Mouse (Mus musculus) lung, embryonic 14.5 days (tissue): ENCODE results near the gene Mettl1. TPM values are rescaled to one million over a fixed set of nuclear protein-coding genes. Genes with fewer than 3 reads are reported as not detected.
"Not testable (repeated sequence)": the region's sequence is repeated elsewhere in the genome, so short reads cannot be mapped to it uniquely, and the experiment has no call there.

Experiments used
- ATAC-seq: fragments of 200-750 bp; cut with Nextera tagmentation; 2 replicates; pipeline ENCODE4 v1.8.0; 2017; ENCODE audit warnings: mild to moderate bottlenecking, moderate TSS enrichment, moderate library complexity; ENCODE audit not compliant: insufficient read depth
- DNase-seq: peaks from one replicate; pipeline ENCODE4 v3.0.0-alpha.2; 2015
- H3K27ac ChIP-seq: fragments of 300-500 bp; sonication (generic); 2 replicates; pipeline ENCODE4 v1.5.1; 2014; ENCODE audit warnings: low read depth, mild to moderate bottlenecking, moderate library complexity
- H3K27me3 ChIP-seq: fragments of 300-500 bp; sonication (generic); 2 replicates; pipeline ENCODE4 v1.6.1; 2014; ENCODE audit warnings: low read length, control low read depth; ENCODE audit not compliant: insufficient read depth
- H3K36me3 ChIP-seq: fragments of 300-500 bp; sonication (generic); 2 replicates; pipeline ENCODE4 v1.6.1; 2014; ENCODE audit warnings: control low read depth; ENCODE audit not compliant: insufficient read depth
- H3K4me1 ChIP-seq: fragments of 300-500 bp; sonication (generic); 2 replicates; pipeline ENCODE4 v1.6.1; 2014; ENCODE audit warnings: antibody characterized with exemption, control low read depth; ENCODE audit not compliant: insufficient read depth
- H3K4me2 ChIP-seq: fragments of 300-500 bp; sonication (generic); 2 replicates; pipeline ENCODE4 v1.6.1; 2014; ENCODE audit warnings: mild to moderate bottlenecking
- H3K4me3 ChIP-seq: fragments of 300-500 bp; sonication (generic); 2 replicates; pipeline ENCODE4 v1.5.1; 2014; ENCODE audit warnings: low read depth, low read length
- H3K9ac ChIP-seq: fragments of 300-500 bp; sonication (generic); 2 replicates; pipeline ENCODE4 v1.6.1; 2014
- H3K9me3 ChIP-seq: fragments of 300-500 bp; sonication (generic); 2 replicates; pipeline ENCODE4 v1.6.1; 2016; ENCODE audit warnings: low read depth, low read length, control low read depth
- CTCF ChIP-seq: IDR thresholded peaks from 2 replicates; pipeline ENCODE4 v1.5.1; 2016; ENCODE audit warnings: antibody characterized with exemption, low read depth
- WGBS: fragments of 180-500 bp; shearing (Covaris S2); extraction: QIAGEN DNeasy Blood & Tissue Kit; methylation state at CpG from one replicate; pipeline ENCODE4 v1.1.7; 2014; 5-methylcytosine and 5-hydroxymethylcytosine counted together
- polyA plus RNA-seq: library from polyadenylated mRNA; unstranded; fragments of >200 nt; fragmentation: Nextera tagmentation; extraction: Ambion mirVana; gene quantifications from 2 replicates; pipeline ENCODE4 v1.2.1, GENCODE M21; 2014

The Mettl1 gene
- polyA plus RNA-seq, 1 experiment from 2014 or later = 59.5 TPM

DNA sequence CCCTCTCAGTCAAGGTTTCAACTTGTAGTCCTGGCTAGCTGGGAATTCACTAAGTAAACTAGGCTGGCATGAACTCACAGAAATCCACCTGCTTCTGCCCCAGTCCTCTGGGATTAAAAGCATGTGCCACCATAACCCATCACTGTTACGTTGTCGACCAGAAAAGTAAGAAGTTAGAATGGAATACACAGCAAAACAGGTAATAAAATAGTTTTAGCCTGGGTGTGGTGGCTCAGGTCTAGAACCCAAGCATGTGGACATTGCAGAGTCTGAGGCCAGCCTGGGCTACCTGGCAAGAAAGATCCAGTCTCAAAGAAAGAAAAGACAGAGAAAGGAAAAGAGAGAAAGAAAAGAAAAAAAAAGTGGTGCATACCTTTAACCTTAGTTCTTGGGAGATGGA lies 20.3 kb downstream of the Mettl1 start:
- no peak overlapping the region for H3K4me3 ChIP-seq
- DNase-seq = no peak
- no peak for ATAC-seq
- no peak overlapping the region for H3K4me2 ChIP-seq
- WGBS = 76% methylated on average over 2 of the region's 2 CpGs
- H3K9ac ChIP-seq = no peak overlapping the region
- H3K36me3 ChIP-seq = peaks cover 23% of the 10 kb centered on the region
- peaks cover 12% of the 10 kb centered on the region; the same call in 1 of the 2 replicates for H3K4me1 ChIP-seq
- TF ChIP-seq CTCF = no peak
- no peak overlapping the region for H3K27ac ChIP-seq
- peaks cover 30% of the 10 kb centered on the region for H3K27me3 ChIP-seq
- no peaks in the 10 kb centered on the region for H3K9me3 ChIP-seq

DNA sequence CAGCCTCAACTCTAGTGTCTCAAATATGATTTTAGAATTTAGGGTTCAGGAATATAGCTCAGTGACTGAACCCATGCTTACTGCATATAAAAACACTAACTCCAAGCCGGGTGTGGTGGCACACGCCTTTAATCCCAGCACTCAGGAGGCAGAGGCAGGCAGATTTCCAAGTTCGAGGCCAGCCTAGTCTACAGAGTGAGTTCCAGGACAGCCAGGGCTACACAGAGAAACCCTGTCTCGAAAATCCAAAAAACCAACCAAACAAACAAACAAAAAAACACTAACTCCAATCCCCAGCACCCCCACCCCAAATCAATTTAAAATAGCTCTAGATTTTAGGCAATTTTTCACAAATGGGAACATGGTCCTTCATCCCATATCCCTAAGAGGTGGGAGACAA lies 20.9 kb downstream of the Mettl1 start:
- not testable (repeated sequence) for H3K27ac ChIP-seq, H3K9ac ChIP-seq, ATAC-seq, H3K4me3 ChIP-seq, H3K4me2 ChIP-seq, H3K9me3 ChIP-seq, DNase-seq
- Histone ChIP-seq H3K36me3 (peaks cover 27% of the 10 kb centered on the region), H3K27me3 (peaks cover 30% of the 10 kb centered on the region), H3K4me1 (peaks cover 12% of the 10 kb centered on the region; the same call in 1 of the 2 replicates)
- 75% methylated on average over 4 of the region's 4 CpGs for WGBS

DNA sequence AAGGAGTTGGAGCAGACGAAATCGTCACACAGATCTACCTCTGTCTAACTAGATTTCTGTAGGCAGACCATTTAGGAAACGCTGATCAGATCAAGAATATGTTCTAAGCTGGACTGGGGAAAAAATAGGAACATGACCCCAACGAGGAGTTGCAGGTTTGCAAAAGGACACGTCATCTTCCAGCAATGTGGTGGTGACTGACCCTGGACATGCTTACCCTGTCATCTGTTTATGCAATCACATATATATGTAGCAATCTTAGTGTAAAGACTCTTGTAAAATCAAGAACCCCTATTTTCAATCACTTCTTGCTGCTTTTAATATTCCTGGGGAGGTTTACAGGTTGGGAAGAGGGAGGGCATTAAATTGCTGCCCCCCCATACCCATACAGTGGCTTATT lies 21.3 kb downstream of the Mettl1 start:
- TF ChIP-seq CTCF = no peak
- peaks cover 31% of the 10 kb centered on the region for H3K36me3 ChIP-seq

DNA sequence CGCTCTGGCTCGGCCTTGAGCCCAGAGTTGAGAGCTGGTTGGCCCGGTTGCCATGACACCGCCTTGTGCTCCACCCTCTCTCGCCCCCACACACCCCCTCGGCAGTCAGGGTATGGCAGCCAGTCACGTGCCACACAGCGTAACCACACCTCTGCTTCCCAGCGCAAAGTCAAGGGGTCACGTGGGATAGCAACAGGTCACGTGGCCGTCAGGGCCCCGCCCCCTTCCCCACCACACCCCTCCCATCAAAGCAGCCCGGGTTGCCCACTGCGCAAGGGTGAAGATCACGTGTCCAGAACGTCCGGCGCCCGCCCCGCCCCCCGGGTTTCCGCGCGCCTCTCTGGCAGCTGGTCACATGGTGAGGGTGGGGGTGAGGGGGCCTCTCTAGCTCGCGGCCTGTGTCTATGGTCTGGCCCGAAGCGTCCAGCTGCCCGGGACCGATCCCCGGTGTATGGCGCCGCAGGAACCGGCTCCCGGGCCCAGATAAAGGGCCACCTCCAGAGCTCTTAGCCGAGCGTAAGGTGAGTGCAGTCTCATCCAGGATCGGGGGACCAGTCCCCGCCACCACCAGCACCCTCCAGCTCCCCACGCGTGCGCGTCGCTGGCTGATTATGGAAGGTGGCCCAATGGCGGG lies 22.1 kb downstream of the Mettl1 start, which contains the start of gene Cdk4:
Gene Cdk4, plus strand, starts transcription at position 296 of the 634 bp plus-strand sequence.
- Histone ChIP-seq H3K27me3 (peaks cover 26% of the 10 kb centered on the region), H3K27ac (peak within 1 kb of the TSS; percentile 89), H3K36me3 (peaks cover 39% of the 10 kb centered on the region), H3K4me3 (peak within 1 kb of the TSS; percentile 90), H3K4me1 (peaks cover 11% of the 10 kb centered on the region), H3K4me2 (peak within 1 kb of the TSS; percentile 70), H3K9ac (peak within 1 kb of the TSS; percentile 98), H3K9me3 (no peaks in the 10 kb centered on the region)
- TF ChIP-seq CTCF = no peak
- DNase-seq (peak; percentile 98), ATAC-seq (peak; percentile 91)
- WGBS = under 1% methylated on average over 46 of the region's 46 CpGs

More for the DNA sequence above, 21.3 kb downstream of the Mettl1 start:
- 67% methylated on average over 5 of the region's 5 CpGs for WGBS
- Histone ChIP-seq H3K4me2 (peak overlapping the region; percentile 70), H3K27me3 (peaks cover 30% of the 10 kb centered on the region), H3K9me3 (no peaks in the 10 kb centered on the region), H3K9ac (no peak overlapping the region), H3K27ac (no peak overlapping the region), H3K4me3 (no peak overlapping the region), H3K4me1 (peaks cover 12% of the 10 kb centered on the region; the same call in 1 of the 2 replicates)
- ATAC-seq (no peak), DNase-seq (no peak)

DNA sequence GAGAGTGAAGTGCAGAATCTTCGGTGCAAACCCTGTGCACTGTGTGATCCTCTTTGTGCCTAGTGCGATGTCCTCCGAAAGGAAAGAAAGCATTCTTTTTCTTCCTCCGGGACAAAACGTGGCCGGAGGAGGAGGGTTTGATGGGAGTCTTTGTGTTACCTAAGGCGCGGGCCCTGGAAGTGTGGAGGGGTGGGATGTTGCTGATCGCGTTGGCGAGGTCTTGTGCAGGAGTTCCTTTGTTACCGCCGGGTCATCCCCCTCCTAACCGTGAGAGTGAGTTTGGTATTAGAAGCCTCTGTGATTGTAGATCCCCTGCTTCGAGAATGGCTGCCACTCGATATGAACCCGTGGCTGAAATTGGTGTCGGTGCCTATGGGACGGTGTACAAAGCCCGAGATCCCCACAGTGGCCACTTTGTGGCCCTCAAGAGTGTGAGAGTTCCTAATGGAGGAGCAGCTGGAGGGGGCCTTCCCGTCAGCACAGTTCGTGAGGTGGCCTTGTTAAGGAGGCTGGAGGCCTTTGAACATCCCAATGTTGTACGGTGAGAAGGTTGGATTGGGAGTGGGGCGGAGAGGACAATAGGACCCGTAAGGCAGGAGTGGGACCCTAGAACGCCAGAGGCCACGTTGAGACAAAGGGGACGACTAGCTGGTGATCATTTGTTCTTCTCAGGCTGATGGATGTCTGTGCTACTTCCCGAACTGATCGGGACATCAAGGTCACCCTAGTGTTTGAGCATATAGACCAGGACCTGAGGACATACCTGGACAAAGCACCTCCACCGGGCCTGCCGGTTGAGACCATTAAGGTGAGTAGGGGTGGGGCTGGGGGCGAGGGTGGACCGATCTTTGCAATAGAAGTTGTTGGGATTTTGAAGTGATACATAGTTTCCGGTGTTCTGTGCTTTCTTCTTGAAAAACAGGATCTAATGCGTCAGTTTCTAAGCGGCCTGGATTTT lies 23.0 kb downstream of the Mettl1 start:
- DNase-seq (peak; percentile 44), ATAC-seq (peak; percentile 1; the same call in 1 of the 2 replicates)

GRCm38 (mm10) chr10:127065981-127066380 lies 24.8 kb downstream of the Mettl1 start:
- peaks cover 44% of the 10 kb centered on the region for H3K36me3 ChIP-seq
- no peak for TF ChIP-seq CTCF
- DNase-seq (no peak), ATAC-seq (no peak)
- H3K9ac ChIP-seq = no peak overlapping the region
- no peak overlapping the region for H3K27ac ChIP-seq
- H3K4me1 ChIP-seq = peaks cover 18% of the 10 kb centered on the region
- H3K27me3 ChIP-seq = peaks cover 3% of the 10 kb centered on the region
- H3K4me3 ChIP-seq = no peak overlapping the region; the same call in 1 of the 2 replicates
- 73% methylated on average over 9 of the region's 9 CpGs for WGBS
- no peak overlapping the region for H3K4me2 ChIP-seq
- no peaks in the 10 kb centered on the region for H3K9me3 ChIP-seq

More for the DNA sequence above, 23.0 kb downstream of the Mettl1 start:
- 8% methylated on average over 37 of the region's 37 CpGs for WGBS
- no peak for TF ChIP-seq CTCF
- peaks cover 12% of the 10 kb centered on the region for H3K4me1 ChIP-seq
- H3K9me3 ChIP-seq = no peaks in the 10 kb centered on the region
- peak overlapping the region; percentile 70 for H3K4me2 ChIP-seq
- H3K9ac ChIP-seq = peak overlapping the region; percentile 98
- peaks cover 44% of the 10 kb centered on the region for H3K36me3 ChIP-seq
- H3K27me3 ChIP-seq = peaks cover 18% of the 10 kb centered on the region
- H3K27ac ChIP-seq = peak overlapping the region; percentile 89
- peak overlapping the region; percentile 90 for H3K4me3 ChIP-seq
